Mouse (Mus musculus): ENCODE measurements around the gene Fbxl17. TPM values are rescaled to one million over a fixed set of nuclear protein-coding genes. Genes with fewer than 3 reads are reported as not detected.

The Fbxl17 gene
- total RNA-seq, 2 experiments from 2014 or later = 59.0 to 66.2 TPM

GRCm38 (mm10) chr17:63391506-63391905 is 108.3 kb downstream of the Fbxl17 start:
- intact Hi-C loops (cut with DNase I) = no loop called here
- no peak for DNase-seq (ENCODE audit: extremely low spot score in 1 of 2, low spot score in 2 of 2)
- no peak for TF ChIP-seq CTCF (IDR thresholded peaks at IDR 0.05)
- Histone ChIP-seq H3K4me3 (no peak overlapping the region), H3K27ac (no peak overlapping the region)

DNA sequence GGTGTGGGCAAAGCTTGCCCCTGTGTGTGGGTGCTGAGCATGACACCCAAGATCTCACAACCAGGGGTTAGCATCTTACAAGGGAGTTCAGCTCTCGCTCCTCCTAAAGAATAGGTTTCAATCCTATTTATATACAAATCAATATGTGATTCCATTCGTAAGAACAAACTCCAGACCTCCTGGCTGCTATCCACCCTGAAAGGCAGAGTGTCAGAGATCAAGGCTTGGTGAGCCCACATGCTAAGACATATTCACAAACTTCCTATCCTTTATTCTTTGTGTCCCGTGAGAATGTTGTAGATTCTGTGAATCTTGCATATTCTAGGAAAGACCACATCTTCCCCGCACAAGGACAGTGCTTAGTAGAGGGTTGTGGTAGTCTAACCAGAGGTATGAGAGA is 108.9 kb downstream of the Fbxl17 start:
- intact Hi-C loops (cut with DNase I) = no loop called here
- Histone ChIP-seq H3K27ac (no peak overlapping the region; the same call in 1 of the 2 replicates), H3K4me3 (no peak overlapping the region)
- no peak for DNase-seq (ENCODE audit: extremely low spot score in 1 of 2, low spot score in 2 of 2)
- TF ChIP-seq CTCF (IDR thresholded peaks at IDR 0.05) = no peak

- DNase-seq (ENCODE audit: extremely low spot score in 1 of 2, low spot score in 2 of 2) = no peak
- no peak for TF ChIP-seq CTCF (IDR thresholded peaks at IDR 0.05)
- intact Hi-C loops (cut with DNase I) = no loop called here
- no peak overlapping the region for H3K27ac ChIP-seq
- no peak overlapping the region for H3K4me3 ChIP-seq
These were observed 128.8 kb downstream of the Fbxl17 start for GRCm38 (mm10) chr17:63370977-63371376.

DNA sequence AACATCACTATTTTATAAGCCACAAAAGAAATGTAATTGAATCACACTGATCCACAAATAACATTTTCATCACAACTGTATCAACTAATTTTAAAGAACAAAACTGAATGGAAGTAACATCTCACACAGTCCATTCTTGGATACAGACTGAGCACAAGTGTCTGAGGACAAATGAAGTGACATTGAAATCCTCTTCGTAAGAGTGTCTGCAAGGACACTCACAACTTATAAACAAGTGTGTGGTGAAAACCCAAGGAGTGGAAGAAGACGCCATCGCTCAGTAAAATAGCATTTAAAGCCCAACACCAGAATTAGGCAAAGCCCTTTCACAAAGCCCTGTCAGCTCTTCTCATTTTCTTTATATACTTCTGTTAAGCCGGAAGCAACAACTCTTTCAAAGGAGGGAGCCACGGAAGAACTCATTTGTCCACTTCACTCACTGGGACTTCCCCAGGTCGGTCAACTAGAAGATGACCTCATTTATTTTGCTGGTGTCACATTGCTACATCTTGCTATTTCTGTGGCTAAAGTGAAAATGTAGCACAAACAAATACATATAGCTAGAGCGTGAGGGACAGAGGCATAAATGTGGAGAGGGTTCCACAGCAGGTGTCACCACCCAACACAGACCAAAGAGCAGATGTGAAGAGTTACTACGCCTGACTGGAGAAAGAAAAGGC is 130.0 kb downstream of the Fbxl17 start:
- H3K4me3 ChIP-seq = no peak overlapping the region
- no peak for TF ChIP-seq CTCF (IDR thresholded peaks at IDR 0.05)
- intact Hi-C loops (cut with DNase I) = no loop called here
- no peak overlapping the region for H3K27ac ChIP-seq
- no peak for DNase-seq (ENCODE audit: extremely low spot score in 1 of 2, low spot score in 2 of 2)

GRCm38 (mm10) chr17:63367476-63367875 is 132.3 kb downstream of the Fbxl17 start:
- no peak for DNase-seq (ENCODE audit: extremely low spot score in 1 of 2, low spot score in 2 of 2)
- no peak overlapping the region for H3K4me3 ChIP-seq
- intact Hi-C loops (cut with DNase I) = no loop called here
- no peak overlapping the region for H3K27ac ChIP-seq
- TF ChIP-seq CTCF (IDR thresholded peaks at IDR 0.05) = no peak

DNA sequence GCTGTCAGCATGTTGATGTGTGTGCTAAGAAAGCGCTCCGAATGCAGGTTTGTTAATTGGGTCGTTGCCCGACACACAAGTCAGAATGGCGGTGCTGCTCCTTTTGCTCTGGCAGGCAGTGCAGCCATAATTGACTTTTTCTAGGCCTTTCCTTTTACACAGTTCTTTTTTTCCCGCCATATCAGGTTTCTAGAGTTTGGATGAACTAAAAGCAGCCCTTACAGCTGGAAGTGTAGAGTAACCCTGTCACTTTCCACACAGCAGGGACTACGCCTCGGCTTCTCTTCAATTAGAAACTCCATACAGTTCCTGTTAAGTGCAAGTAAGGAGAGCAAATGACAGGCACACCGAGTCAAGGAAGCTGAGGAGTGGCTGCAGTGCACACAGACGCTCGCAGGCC is 133.8 kb downstream of the Fbxl17 start:
- no peak overlapping the region for H3K27ac ChIP-seq
- intact Hi-C loops (cut with DNase I) = no loop called here
- TF ChIP-seq CTCF (IDR thresholded peaks at IDR 0.05) = no peak
- no peak for DNase-seq (ENCODE audit: extremely low spot score in 1 of 2, low spot score in 2 of 2)
- no peak overlapping the region for H3K4me3 ChIP-seq

- no peak overlapping the region for H3K27ac ChIP-seq
- H3K4me3 ChIP-seq = no peak overlapping the region
- no peak for TF ChIP-seq CTCF (IDR thresholded peaks at IDR 0.05)
- intact Hi-C loops (cut with DNase I) = no loop called here
- no peak for DNase-seq (ENCODE audit: extremely low spot score in 1 of 2, low spot score in 2 of 2)
These were observed 135.2 kb downstream of the Fbxl17 start for GRCm38 (mm10) chr17:63364605-63365004.

GRCm38 (mm10) chr17:63362196-63362595 is 137.6 kb downstream of the Fbxl17 start:
- Histone ChIP-seq H3K27ac (no peak overlapping the region), H3K4me3 (no peak overlapping the region)
- TF ChIP-seq CTCF (IDR thresholded peaks at IDR 0.05) = no peak
- intact Hi-C loops (cut with DNase I) = no loop called here
- no peak for DNase-seq (ENCODE audit: extremely low spot score in 1 of 2, low spot score in 2 of 2)

DNA sequence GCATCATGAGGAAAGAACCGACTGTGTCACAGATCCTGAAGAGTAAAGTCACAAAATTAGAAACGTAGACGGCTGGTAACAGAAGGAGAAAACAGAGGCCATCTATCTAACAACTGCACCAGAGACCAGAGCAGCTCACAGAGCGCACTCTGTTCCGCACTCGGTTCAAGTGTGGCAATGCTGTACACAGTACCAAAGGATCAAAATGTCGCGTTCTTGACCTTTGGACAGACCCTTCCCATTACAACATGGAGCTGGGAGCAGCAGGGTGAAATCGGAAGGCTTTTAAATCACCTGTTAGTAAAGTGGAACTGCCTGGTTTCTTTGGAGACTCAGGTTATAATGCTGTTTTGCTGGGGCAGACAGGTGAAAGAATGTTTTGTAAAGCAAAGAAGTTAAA is 138.1 kb downstream of the Fbxl17 start:
- H3K4me3 ChIP-seq = no peak overlapping the region
- intact Hi-C loops (cut with DNase I) = no loop called here
- no peak for TF ChIP-seq CTCF (IDR thresholded peaks at IDR 0.05)
- no peak for DNase-seq (ENCODE audit: extremely low spot score in 1 of 2, low spot score in 2 of 2)
- H3K27ac ChIP-seq = no peak overlapping the region

GRCm38 (mm10) chr17:63358837-63359236 is 141.0 kb downstream of the Fbxl17 start:
- intact Hi-C loops (cut with DNase I) = no loop called here
- DNase-seq (ENCODE audit: extremely low spot score in 1 of 2, low spot score in 2 of 2) = no peak
- Histone ChIP-seq H3K27ac (no peak overlapping the region), H3K4me3 (no peak overlapping the region)
- TF ChIP-seq CTCF (IDR thresholded peaks at IDR 0.05) = no peak

DNA sequence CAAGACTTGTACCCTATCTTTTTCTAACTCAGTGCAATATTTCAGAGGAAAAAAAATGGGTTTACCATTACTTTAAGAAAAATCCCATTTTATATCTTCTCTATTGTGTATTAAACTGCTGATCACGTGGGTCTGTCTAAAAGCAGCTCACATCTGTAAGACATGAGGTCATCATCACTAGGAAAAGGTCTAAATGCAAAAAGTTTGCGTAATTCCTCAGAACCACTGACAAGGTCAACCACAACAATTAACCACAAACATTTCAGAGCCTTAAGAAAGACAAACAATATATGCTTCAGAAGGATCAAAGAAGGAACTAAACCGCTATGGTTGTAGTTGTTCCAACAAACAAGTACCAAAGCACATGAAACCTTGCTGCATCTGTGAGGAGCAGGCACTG is 143.6 kb downstream of the Fbxl17 start:
- no peak overlapping the region for H3K27ac ChIP-seq
- DNase-seq (ENCODE audit: extremely low spot score in 1 of 2, low spot score in 2 of 2) = no peak
- intact Hi-C loops (cut with DNase I) = no loop called here
- H3K4me3 ChIP-seq = no peak overlapping the region
- no peak for TF ChIP-seq CTCF (IDR thresholded peaks at IDR 0.05)

GRCm38 (mm10) chr17:63352634-63353195 is 147.1 kb downstream of the Fbxl17 start:
- intact Hi-C loops (cut with DNase I) = no loop called here
- DNase-seq (ENCODE audit: extremely low spot score in 1 of 2, low spot score in 2 of 2) = no peak
- H3K27ac ChIP-seq = no peak overlapping the region
- TF ChIP-seq CTCF (IDR thresholded peaks at IDR 0.05) = no peak
- H3K4me3 ChIP-seq = no peak overlapping the region

- intact Hi-C loops (cut with DNase I) = no loop called here
- Histone ChIP-seq H3K27ac (no peak overlapping the region), H3K4me3 (no peak overlapping the region)
- TF ChIP-seq CTCF (IDR thresholded peaks at IDR 0.05) = no peak
- DNase-seq (ENCODE audit: extremely low spot score in 1 of 2, low spot score in 2 of 2) = no peak
These were observed 148.1 kb downstream of the Fbxl17 start for GRCm38 (mm10) chr17:63351682-63352081.

Data from left cerebral cortex, adult 2 months (tissue).